Mouse (Mus musculus): ENCODE results near the gene Kat2a.

DNA sequence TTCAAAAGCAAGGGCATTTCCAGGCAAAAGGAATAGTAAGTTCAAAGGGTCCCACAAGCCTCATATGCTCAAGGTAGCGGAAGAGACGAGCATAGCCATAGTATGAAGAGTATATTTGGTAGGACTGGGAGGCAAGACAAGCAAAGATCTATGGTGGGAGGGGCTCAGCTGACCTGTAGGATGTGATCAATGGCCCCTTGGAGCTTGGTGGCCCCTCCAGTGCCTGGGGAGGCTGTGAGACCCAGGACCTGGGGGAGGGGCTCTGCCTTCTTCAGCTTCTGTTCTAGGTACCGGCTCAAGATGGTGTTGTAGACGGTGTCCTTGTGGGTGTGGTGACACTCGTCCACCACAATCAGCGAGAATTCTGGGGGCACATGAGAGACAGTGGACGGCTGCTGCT, 9.4 kb downstream of the Kat2a start:
- TF ChIP-seq GATA1 (IDR thresholded peaks at IDR 0.05; ENCODE audit: borderline replicate concordance, low read length) = no peak
- TF ChIP-seq FLI1 (IDR thresholded peaks at IDR 0.05; ENCODE audit: low read length) = no peak
